Mouse (Mus musculus) ES-E14 (cell line): ENCODE results near the gene Cbx2. TPM values are rescaled to one million over a fixed set of nuclear protein-coding genes. Genes with fewer than 3 reads are reported as not detected.

Experiments
- DNase-seq: peaks from one replicate; pipeline ENCODE4 v3.0.0-alpha.2; 2013; ENCODE audit warnings: low read depth, low spot score
- H3K27ac ChIP-seq: 2 replicates; pipeline ENCODE4 v1.5.1; 2012; ENCODE audit warnings: low read depth, mild to moderate bottlenecking, low read length, moderate library complexity, mixed read lengths; ENCODE audit not compliant: poor library complexity, insufficient read depth, severe bottlenecking
- H3K36me3 ChIP-seq: 2 replicates; pipeline ENCODE4 v1.6.1; 2012; ENCODE audit warnings: mild to moderate bottlenecking, low read length, moderate library complexity, mixed read lengths; ENCODE audit not compliant: control insufficient read depth, poor library complexity, insufficient read depth, severe bottlenecking
- H3K4me1 ChIP-seq, 2 experiments: fragments of 150-350 bp in 1 of 2; sonication (generic) in 1 of 2; 2 replicates each; pipeline ENCODE4 v1.6.1; 2012; ENCODE audit warnings: low read length in 2 of 2, mild to moderate bottlenecking in 1 of 2, mixed read lengths in 1 of 2; ENCODE audit not compliant: control insufficient read depth in 2 of 2, insufficient read depth in 2 of 2, poor library complexity in 1 of 2
- H3K4me3 ChIP-seq, 2 experiments: fragments of 150-350 bp in 1 of 2; sonication (generic) in 1 of 2; 2 replicates each; pipeline ENCODE4 v1.5.1; 2012; ENCODE audit warnings: low read length in 2 of 2, low read depth in 1 of 2, mild to moderate bottlenecking in 1 of 2, mixed read lengths in 1 of 2; ENCODE audit not compliant: insufficient read depth in 1 of 2, poor library complexity in 1 of 2, severe bottlenecking in 1 of 2
- H3K9ac ChIP-seq: 2 replicates; pipeline ENCODE4 v1.6.1; 2012; ENCODE audit warnings: low read depth, mild to moderate bottlenecking, low read length, mixed read lengths; ENCODE audit not compliant: poor library complexity, insufficient read depth, severe bottlenecking
- H3K9me3 ChIP-seq: fragments of 150-350 bp; sonication (generic); 2 replicates; pipeline ENCODE4 v1.6.1; 2012; ENCODE audit warnings: low read depth, mild to moderate bottlenecking, low read length; ENCODE audit not compliant: control insufficient read depth, insufficient read depth
- CHD2 ChIP-seq: IDR thresholded peaks from 2 replicates; pipeline ENCODE4 v1.6.1; 2014; ENCODE audit warnings: mild to moderate bottlenecking, low read depth, low read length, inconsistent platforms
- HCFC1 ChIP-seq: IDR thresholded peaks from 2 replicates; pipeline ENCODE4 v1.6.1; 2012; ENCODE audit warnings: low read length, inconsistent platforms, borderline replicate concordance; ENCODE audit not compliant: insufficient read depth
- MAFK ChIP-seq: IDR thresholded peaks from 2 replicates; pipeline ENCODE4 v1.6.1; 2014; ENCODE audit warnings: mild to moderate bottlenecking, low read depth, low read length, inconsistent platforms; ENCODE audit not compliant: insufficient read depth
- ZC3H11A ChIP-seq: IDR thresholded peaks from 2 replicates; pipeline ENCODE4 v1.6.1; 2012; ENCODE audit warnings: low read depth, mild to moderate bottlenecking, inconsistent platforms, low read length, borderline replicate concordance
- ZNF384 ChIP-seq: IDR thresholded peaks from 2 replicates; pipeline ENCODE4 v1.6.1; 2012; ENCODE audit warnings: low read depth, low read length, inconsistent platforms
- in situ Hi-C, 2 experiments: fragments of 600-800 bp; cut with MboI; formaldehyde crosslinking; loops; one replicate each; pipeline ENCODE4 v1.15.1; 2025; ENCODE audit warnings: low sequenced_read_pairs in 2 of 2, inconsistent platforms in 1 of 2; ENCODE audit not compliant: unreplicated experiment in 2 of 2
- total RNA-seq: library from RNA; depleted of rRNA; stranded (reverse); fragments of 300-350 nt; gene quantifications from 2 replicates; pipeline ENCODE4 v1.2.3, GENCODE M21; 2012

Gene Cbx2
- total RNA-seq, 1 experiment = 13.9 TPM

GRCm38 (mm10) chr11:119006462-119006861 is 16.3 kb upstream of the Cbx2 start:
- no peak for DNase-seq
- no peak for TF ChIP-seq CHD2
- in situ Hi-C loops = no loop called here
- Histone ChIP-seq H3K4me3 (no peak overlapping the region), H3K9me3 (no peaks in the 10 kb centered on the region), H3K36me3 (no peaks in the 10 kb centered on the region), H3K27ac (no peak overlapping the region), H3K9ac (no peak overlapping the region), H3K4me1 (peaks cover 3 to 11% of the 10 kb centered on the region in 2 experiments; a peak in 1 of 4 replicates)

GRCm38 (mm10) chr11:119007461-119008456 is 15.0 kb upstream of the Cbx2 start:
- in situ Hi-C loops = no loop called here
- peak overlapping the region; percentile 81 for H3K9ac ChIP-seq
- peaks cover 3 to 11% of the 10 kb centered on the region in 2 experiments; a peak in 1 of 4 replicates for H3K4me1 ChIP-seq
- no peaks in the 10 kb centered on the region for H3K36me3 ChIP-seq
- H3K4me3 ChIP-seq = peak overlapping the region; percentile 61 to 65
- DNase-seq = peak; percentile 62
- no peak overlapping the region for H3K27ac ChIP-seq
- no peaks in the 10 kb centered on the region for H3K9me3 ChIP-seq
- TF ChIP-seq HCFC1 (no peak), CHD2 (peak; percentile 28; the same call in 1 of the 2 replicates), MAFK (no peak), ZNF384 (no peak)

- in situ Hi-C loops = no loop called here
- no peak for DNase-seq
- TF ChIP-seq CHD2 (no peak), ZC3H11A (no peak), MAFK (no peak), HCFC1 (no peak), ZNF384 (no peak)
- Histone ChIP-seq H3K27ac (no peak overlapping the region), H3K4me3 (no peak overlapping the region), H3K36me3 (no peaks in the 10 kb centered on the region), H3K4me1 (no peaks in the 10 kb centered on the region), H3K9me3 (no peaks in the 10 kb centered on the region), H3K9ac (no peak overlapping the region)
Measured at GRCm38 (mm10) chr11:119014455-119014854, 8.3 kb upstream of the Cbx2 start.

- no peak overlapping the region for H3K9ac ChIP-seq
- H3K4me3 ChIP-seq = no peak overlapping the region
- TF ChIP-seq MAFK (no peak), HCFC1 (no peak), CHD2 (no peak), ZNF384 (no peak), ZC3H11A (no peak)
- no peaks in the 10 kb centered on the region for H3K36me3 ChIP-seq
- no peak for DNase-seq
- H3K4me1 ChIP-seq = no peaks in the 10 kb centered on the region
- H3K27ac ChIP-seq = no peak overlapping the region
- no peaks in the 10 kb centered on the region for H3K9me3 ChIP-seq
- in situ Hi-C loops = no loop called here
Measured at GRCm38 (mm10) chr11:119017506-119017905, 5.3 kb upstream of the Cbx2 start.
